Mouse (Mus musculus) stomach, adult 2 months (tissue): Measurements from ENCODE around the gene Siae. TPM values are rescaled to one million over a fixed set of nuclear protein-coding genes. Genes with fewer than 3 reads are reported as not detected.

Experiments used
- polyA plus RNA-seq: library from polyadenylated mRNA; depleted of rRNA; stranded (reverse); fragments of >200 nt; gene quantifications from 2 replicates; pipeline ENCODE4 v1.2.3, GENCODE M21; 2012; rRNA removed

The Siae gene
- 0.99 and 1.4 TPM in 2 replicates for polyA plus RNA-seq

GRCm38 (mm10) chr9:37554838-37555748, at the start of gene Siae:
Gene Siae, plus strand, starts transcription at chr9:37555698.

GRCm38 (mm10) chr9:37527396-37528224, 27.9 kb upstream of the Siae start, which contains the start of gene Esam:
Gene Esam, plus strand, starts transcription at chr9:37528078.

GRCm38 (mm10) chr9:37539170-37540025, 16.1 kb upstream of the Siae start, which contains the start of gene Vsig2:
Gene Vsig2, plus strand, starts transcription at chr9:37539255.

DNA sequence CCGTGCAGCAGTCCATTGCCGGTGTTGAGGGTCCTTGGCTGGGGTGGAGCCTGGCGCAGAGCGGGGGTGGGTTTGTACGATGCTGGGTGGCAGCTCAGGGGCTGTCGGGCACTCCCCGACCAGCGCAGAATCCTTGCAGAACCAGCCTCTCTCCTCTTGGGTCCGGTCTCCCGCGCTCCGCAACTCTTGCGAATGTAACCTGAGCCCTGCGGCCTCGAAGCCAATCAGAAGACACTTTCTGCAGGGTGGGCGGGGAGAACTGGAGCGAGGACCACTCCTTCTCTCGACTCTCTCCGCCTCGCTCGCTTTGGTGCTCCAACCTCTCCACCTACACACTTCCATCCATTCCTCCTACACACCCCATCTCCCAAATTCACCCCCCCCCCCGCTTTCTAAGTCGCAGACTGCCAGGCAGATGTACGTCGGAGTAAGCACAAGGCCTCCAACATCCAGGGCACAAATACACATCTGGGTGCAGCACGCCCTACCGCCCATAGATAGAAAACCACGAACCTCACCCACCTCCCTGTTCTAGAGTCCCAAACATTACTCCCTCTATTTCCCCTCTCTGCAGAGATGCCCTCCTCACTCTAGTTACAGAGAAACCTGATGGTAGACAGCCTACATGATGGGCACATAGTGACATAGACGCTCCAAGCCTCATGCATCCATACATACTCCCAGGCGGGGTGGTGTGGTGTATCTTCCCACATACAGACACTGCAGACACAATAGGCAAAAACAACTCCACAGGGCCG, 2.8 kb upstream of the Siae start, which contains the start of gene Nrgn:
TSS of gene Nrgn (minus strand) at position 369 of the 758 bp plus-strand sequence.

GRCm38 (mm10) chr9:37613182-37613910, 57.8 kb downstream of the Siae start, which contains the start of gene Spa17:
Gene Spa17, minus strand, starts transcription at chr9:37613722.

DNA sequence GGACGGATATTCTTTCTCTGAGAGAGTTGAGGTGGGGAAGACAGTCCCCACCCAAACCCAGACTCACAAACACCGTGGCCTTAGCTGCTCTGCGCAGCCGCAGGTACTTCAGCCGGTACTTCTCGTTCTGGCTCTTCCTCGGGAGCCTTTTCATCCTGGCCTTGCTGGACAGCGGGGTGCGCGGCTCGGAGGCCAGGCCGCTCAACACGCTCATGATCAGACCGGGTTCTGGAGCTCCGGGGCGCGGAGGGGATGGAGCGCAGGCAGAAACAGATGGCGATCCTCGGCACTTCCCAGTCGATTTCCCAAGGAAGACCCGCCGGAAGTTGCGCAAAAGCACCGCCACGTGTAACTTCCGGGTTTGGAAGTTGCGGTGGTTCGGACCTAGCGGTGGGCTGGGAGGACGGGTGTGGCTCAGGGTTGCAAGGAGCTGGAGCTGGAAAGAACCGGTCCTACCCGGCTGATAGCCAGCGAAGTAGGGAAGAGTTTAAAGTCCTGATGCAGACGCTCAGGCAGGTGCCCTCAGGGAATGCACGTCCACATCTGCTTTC, 101.5 kb downstream of the Siae start, which contains the start of gene Tbrg1:
TSS of gene Tbrg1 (minus strand) at position 382 of the 551 bp plus-strand sequence.

GRCm38 (mm10) chr9:37669115-37669514, 113.6 kb downstream of the Siae start, which contains the start of gene Panx3:
Gene Panx3, minus strand, starts transcription at chr9:37669235.

Other genes with a start within 250 kb of the Siae start
- 0.43 and 0.65 TPM in 2 replicates for gene Ccdc15, start 207.3 kb upstream of the Siae start, polyA plus RNA-seq
- gene Hepacam, start 188.3 kb upstream of the Siae start, polyA plus RNA-seq: 0.17 and 0.24 TPM in 2 replicates
- gene Robo4, start 153.8 kb upstream of the Siae start, polyA plus RNA-seq: 9.1 TPM in 2 replicates
- 0.36 and 0.38 TPM in 2 replicates for gene Robo3, start 122.5 kb upstream of the Siae start, polyA plus RNA-seq
- 4.1 and 4.9 TPM in 2 replicates for gene Msantd2, start 66.4 kb upstream of the Siae start, polyA plus RNA-seq
- 21.5 and 24.7 TPM in 2 replicates for gene Esam, start 27.6 kb upstream of the Siae start, polyA plus RNA-seq
- 434 and 485 TPM in 2 replicates for gene Vsig2, start 16.4 kb upstream of the Siae start, polyA plus RNA-seq
- 3.1 and 4.8 TPM in 2 replicates for gene Nrgn, start 2.8 kb upstream of the Siae start, polyA plus RNA-seq
- 0.18 and 0.34 TPM in 2 replicates for gene Spa17, start 58.0 kb downstream of the Siae start, polyA plus RNA-seq
- gene Tbrg1, start 101.6 kb downstream of the Siae start, polyA plus RNA-seq: 24.2 and 26.7 TPM in 2 replicates
- gene Panx3, start 113.5 kb downstream of the Siae start, polyA plus RNA-seq: not detected in 2 replicates
- not detected in 2 replicates for gene Olfr160, start 160.6 kb downstream of the Siae start, polyA plus RNA-seq
- gene Olfr874, start 189.4 kb downstream of the Siae start, polyA plus RNA-seq: not detected in 2 replicates
- not detected in 2 replicates for gene Olfr875, start 216.2 kb downstream of the Siae start, polyA plus RNA-seq
- gene Olfr876, start 247.3 kb downstream of the Siae start, polyA plus RNA-seq: not detected in 2 replicates